Mouse (Mus musculus): ENCODE results near the gene Fam69b. TPM values are rescaled to one million over a fixed set of nuclear protein-coding genes. Genes with fewer than 3 reads are reported as not detected.

Fam69b gene
- polyA plus RNA-seq, 1 experiment from 2014 or later = 40.4 TPM

GRCm38 (mm10) chr2:26615459-26616124 lies 12.7 kb upstream of the Fam69b start:
- no peak for ATAC-seq (replicated peaks; ENCODE audit: insufficient number of reproducible peaks, low FRiP score, low TSS enrichment, low read depth)
- Histone ChIP-seq H3K4me1 (ENCODE audit: control insufficient read depth, insufficient read depth, low read length) (no peaks in the 10 kb centered on the region), H3K27me3 (ENCODE audit: control insufficient read depth, insufficient read depth, low read length) (no peaks in the 10 kb centered on the region), H3K9ac (replicated peaks; ENCODE audit: low read length) (no peak overlapping the region), H3K9me3 (replicated peaks; ENCODE audit: control insufficient read depth, low read length) (no peaks in the 10 kb centered on the region), H3K4me3 (ENCODE audit: low read depth, low read length) (no peak overlapping the region), H3K4me2 (ENCODE audit: low read depth, low read length) (no peak overlapping the region), H3K27ac (replicated peaks; ENCODE audit: low read depth, low read length) (no peak overlapping the region), H3K36me3 (replicated peaks; ENCODE audit: control insufficient read depth, insufficient read depth, low read depth, low read length) (no peaks in the 10 kb centered on the region)
- DNase-seq (ENCODE audit: low spot score) = no peak
- 83% methylated on average over 4 of the region's 4 CpGs for WGBS

GRCm38 (mm10) chr2:26617331-26617730 lies 10.9 kb upstream of the Fam69b start:
- H3K36me3 ChIP-seq (replicated peaks; ENCODE audit: control insufficient read depth, insufficient read depth, low read depth, low read length) = no peaks in the 10 kb centered on the region
- no peak for DNase-seq (ENCODE audit: low spot score)
- H3K9ac ChIP-seq (replicated peaks; ENCODE audit: low read length) = no peak overlapping the region
- no peaks in the 10 kb centered on the region for H3K4me1 ChIP-seq (ENCODE audit: control insufficient read depth, insufficient read depth, low read length)
- no peak overlapping the region for H3K27ac ChIP-seq (replicated peaks; ENCODE audit: low read depth, low read length)
- H3K4me3 ChIP-seq (ENCODE audit: low read depth, low read length) = no peak overlapping the region
- no peaks in the 10 kb centered on the region for H3K9me3 ChIP-seq (replicated peaks; ENCODE audit: control insufficient read depth, low read length)
- ATAC-seq (replicated peaks; ENCODE audit: insufficient number of reproducible peaks, low FRiP score, low TSS enrichment, low read depth) = no peak
- WGBS = 76% methylated on average over 6 of the region's 6 CpGs
- H3K4me2 ChIP-seq (ENCODE audit: low read depth, low read length) = no peak overlapping the region
- H3K27me3 ChIP-seq (ENCODE audit: control insufficient read depth, insufficient read depth, low read length) = no peaks in the 10 kb centered on the region

GRCm38 (mm10) chr2:26617928-26618327 lies 10.3 kb upstream of the Fam69b start:
- no peaks in the 10 kb centered on the region for H3K36me3 ChIP-seq (replicated peaks; ENCODE audit: control insufficient read depth, insufficient read depth, low read depth, low read length)
- WGBS = 68% methylated on average over 7 of the region's 7 CpGs
- DNase-seq (ENCODE audit: low spot score) = no peak
- no peak overlapping the region for H3K27ac ChIP-seq (replicated peaks; ENCODE audit: low read depth, low read length)
- ATAC-seq (replicated peaks; ENCODE audit: insufficient number of reproducible peaks, low FRiP score, low TSS enrichment, low read depth) = no peak
- no peak overlapping the region for H3K4me3 ChIP-seq (ENCODE audit: low read depth, low read length)
- H3K9me3 ChIP-seq (replicated peaks; ENCODE audit: control insufficient read depth, low read length) = no peaks in the 10 kb centered on the region
- no peaks in the 10 kb centered on the region for H3K4me1 ChIP-seq (ENCODE audit: control insufficient read depth, insufficient read depth, low read length)
- no peaks in the 10 kb centered on the region for H3K27me3 ChIP-seq (ENCODE audit: control insufficient read depth, insufficient read depth, low read length)
- H3K9ac ChIP-seq (replicated peaks; ENCODE audit: low read length) = no peak overlapping the region; the same call in 1 of the 2 replicates
- H3K4me2 ChIP-seq (ENCODE audit: low read depth, low read length) = no peak overlapping the region

GRCm38 (mm10) chr2:26621246-26621645 lies 7.0 kb upstream of the Fam69b start:
- Histone ChIP-seq H3K27me3 (ENCODE audit: control insufficient read depth, insufficient read depth, low read length) (no peaks in the 10 kb centered on the region), H3K4me2 (ENCODE audit: low read depth, low read length) (no peak overlapping the region), H3K27ac (replicated peaks; ENCODE audit: low read depth, low read length) (no peak overlapping the region), H3K9ac (replicated peaks; ENCODE audit: low read length) (no peak overlapping the region), H3K9me3 (replicated peaks; ENCODE audit: control insufficient read depth, low read length) (no peaks in the 10 kb centered on the region), H3K4me1 (ENCODE audit: control insufficient read depth, insufficient read depth, low read length) (no peaks in the 10 kb centered on the region), H3K36me3 (replicated peaks; ENCODE audit: control insufficient read depth, insufficient read depth, low read depth, low read length) (no peaks in the 10 kb centered on the region), H3K4me3 (ENCODE audit: low read depth, low read length) (no peak overlapping the region)
- ATAC-seq (replicated peaks; ENCODE audit: insufficient number of reproducible peaks, low FRiP score, low TSS enrichment, low read depth) = no peak
- WGBS = 44% methylated on average over 2 of the region's 2 CpGs
- no peak for DNase-seq (ENCODE audit: low spot score)

GRCm38 (mm10) chr2:26622984-26623383 lies 5.3 kb upstream of the Fam69b start:
- Histone ChIP-seq H3K4me1 (ENCODE audit: control insufficient read depth, insufficient read depth, low read length) (no peaks in the 10 kb centered on the region), H3K27me3 (ENCODE audit: control insufficient read depth, insufficient read depth, low read length) (no peaks in the 10 kb centered on the region; the same call in 1 of the 2 replicates), H3K9me3 (replicated peaks; ENCODE audit: control insufficient read depth, low read length) (no peaks in the 10 kb centered on the region), H3K9ac (replicated peaks; ENCODE audit: low read length) (no peak overlapping the region), H3K36me3 (replicated peaks; ENCODE audit: control insufficient read depth, insufficient read depth, low read depth, low read length) (no peaks in the 10 kb centered on the region), H3K27ac (replicated peaks; ENCODE audit: low read depth, low read length) (no peak overlapping the region), H3K4me2 (ENCODE audit: low read depth, low read length) (no peak overlapping the region), H3K4me3 (ENCODE audit: low read depth, low read length) (no peak overlapping the region)
- ATAC-seq (replicated peaks; ENCODE audit: insufficient number of reproducible peaks, low FRiP score, low TSS enrichment, low read depth) (no peak), DNase-seq (ENCODE audit: low spot score) (no peak)
- WGBS = 52% methylated on average over 5 of the region's 5 CpGs

- no peak overlapping the region for H3K9ac ChIP-seq (replicated peaks; ENCODE audit: low read length)
- H3K4me3 ChIP-seq (ENCODE audit: low read depth, low read length) = no peak overlapping the region
- DNase-seq (ENCODE audit: low spot score) (no peak), ATAC-seq (replicated peaks; ENCODE audit: insufficient number of reproducible peaks, low FRiP score, low TSS enrichment, low read depth) (no peak)
- H3K27ac ChIP-seq (replicated peaks; ENCODE audit: low read depth, low read length) = no peak overlapping the region
- no peak overlapping the region for H3K4me2 ChIP-seq (ENCODE audit: low read depth, low read length)
- no peaks in the 10 kb centered on the region for H3K9me3 ChIP-seq (replicated peaks; ENCODE audit: control insufficient read depth, low read length)
- 79% methylated on average over 3 of the region's 3 CpGs for WGBS
- H3K27me3 ChIP-seq (ENCODE audit: control insufficient read depth, insufficient read depth, low read length) = no peaks in the 10 kb centered on the region; the same call in 1 of the 2 replicates
- H3K4me1 ChIP-seq (ENCODE audit: control insufficient read depth, insufficient read depth, low read length) = 0 out of 2 replicates have a peak, but pooled peaks cover 3% of the 10 kb centered on the region
- no peaks in the 10 kb centered on the region for H3K36me3 ChIP-seq (replicated peaks; ENCODE audit: control insufficient read depth, insufficient read depth, low read depth, low read length)
Observed at GRCm38 (mm10) chr2:26625419-26625818, 2.8 kb upstream of the Fam69b start.

- ATAC-seq (replicated peaks; ENCODE audit: insufficient number of reproducible peaks, low FRiP score, low TSS enrichment, low read depth) = no peak
Observed at GRCm38 (mm10) chr2:26626081-26626480, 2.2 kb upstream of the Fam69b start.

GRCm38 (mm10) chr2:26628792-26629437 lies 658 bp downstream of the Fam69b start:
- Histone ChIP-seq H3K9ac (replicated peaks; ENCODE audit: low read length) (peak overlapping the region; percentile 95), H3K4me1 (ENCODE audit: control insufficient read depth, insufficient read depth, low read length) (peaks cover 3% of the 10 kb centered on the region; the same call in 1 of the 2 replicates)
- WGBS = 23% methylated on average over 5 of the region's 5 CpGs

More at GRCm38 (mm10) chr2:26626081-26626480, 2.2 kb upstream of the Fam69b start:
- no peaks in the 10 kb centered on the region for H3K36me3 ChIP-seq (replicated peaks; ENCODE audit: control insufficient read depth, insufficient read depth, low read depth, low read length)
- H3K4me2 ChIP-seq (ENCODE audit: low read depth, low read length) = no peak overlapping the region
- H3K27me3 ChIP-seq (ENCODE audit: control insufficient read depth, insufficient read depth, low read length) = no peaks in the 10 kb centered on the region; the same call in 1 of the 2 replicates
- no peak for DNase-seq (ENCODE audit: low spot score)
- 65% methylated on average over 3 of the region's 3 CpGs for WGBS
- no peak overlapping the region for H3K27ac ChIP-seq (replicated peaks; ENCODE audit: low read depth, low read length)
- H3K4me1 ChIP-seq (ENCODE audit: control insufficient read depth, insufficient read depth, low read length) = 0 out of 2 replicates have a peak, but pooled peaks cover 3% of the 10 kb centered on the region
- H3K4me3 ChIP-seq (ENCODE audit: low read depth, low read length) = no peak overlapping the region
- H3K9ac ChIP-seq (replicated peaks; ENCODE audit: low read length) = no peak overlapping the region
- no peaks in the 10 kb centered on the region for H3K9me3 ChIP-seq (replicated peaks; ENCODE audit: control insufficient read depth, low read length)

More at GRCm38 (mm10) chr2:26628792-26629437, 658 bp downstream of the Fam69b start:
- Histone ChIP-seq H3K4me2 (ENCODE audit: low read depth, low read length) (peak overlapping the region; percentile 95), H3K4me3 (ENCODE audit: low read depth, low read length) (peak overlapping the region; percentile 72), H3K27me3 (ENCODE audit: control insufficient read depth, insufficient read depth, low read length) (no peaks in the 10 kb centered on the region; the same call in 1 of the 2 replicates), H3K27ac (replicated peaks; ENCODE audit: low read depth, low read length) (peak overlapping the region; percentile 52; the same call in 1 of the 2 replicates), H3K36me3 (replicated peaks; ENCODE audit: control insufficient read depth, insufficient read depth, low read depth, low read length) (no peaks in the 10 kb centered on the region), H3K9me3 (replicated peaks; ENCODE audit: control insufficient read depth, low read length) (no peaks in the 10 kb centered on the region)
- DNase-seq (ENCODE audit: low spot score) (peak; percentile 33), ATAC-seq (replicated peaks; ENCODE audit: insufficient number of reproducible peaks, low FRiP score, low TSS enrichment, low read depth) (peak; percentile 41)
